Mouse (Mus musculus): Measurements from ENCODE around the gene Gm17617.

Gm17617 gene

GRCm38 (mm10) chr13:55133448-55133847, at the start of gene Gm17617:
TSS of gene Gm17617 (minus strand) at chr13:55133548.
- in situ Hi-C loops (cut with MboI; ENCODE audit: low pct_unique_long_range_greater_than_20kb in 1 of 2, low sequenced_read_pairs in 2 of 2, unreplicated experiment in 1 of 2): no loop called here

- in situ Hi-C loops (cut with MboI; ENCODE audit: low pct_unique_long_range_greater_than_20kb in 1 of 2, low sequenced_read_pairs in 2 of 2, unreplicated experiment in 1 of 2): no loop called here
Observed at GRCm38 (mm10) chr13:55182173-55182894, 49.0 kb upstream of the Gm17617 start.

GRCm38 (mm10) chr13:55181786-55182172, 48.4 kb upstream of the Gm17617 start:
- in situ Hi-C loops (cut with MboI; ENCODE audit: low pct_unique_long_range_greater_than_20kb in 1 of 2, low sequenced_read_pairs in 2 of 2, unreplicated experiment in 1 of 2): no loop called here

GRCm38 (mm10) chr13:55179591-55179990, 46.2 kb upstream of the Gm17617 start:
- in situ Hi-C loops (cut with MboI; ENCODE audit: low pct_unique_long_range_greater_than_20kb in 1 of 2, low sequenced_read_pairs in 2 of 2, unreplicated experiment in 1 of 2): loop anchor here in 1 of 2 experiments (10.0 kb wide), 1 partner anchor 385 kb away; no protein-coding TSS in a partner anchor

- in situ Hi-C loops (cut with MboI; ENCODE audit: low pct_unique_long_range_greater_than_20kb in 1 of 2, low sequenced_read_pairs in 2 of 2, unreplicated experiment in 1 of 2): loop anchor here in 1 of 2 experiments (10.0 kb wide), 1 partner anchor 384 kb away; no protein-coding TSS in a partner anchor
Observed at GRCm38 (mm10) chr13:55178556-55178955, 45.2 kb upstream of the Gm17617 start.

GRCm38 (mm10) chr13:55177903-55178496, 44.7 kb upstream of the Gm17617 start:
- in situ Hi-C loops (cut with MboI; ENCODE audit: low pct_unique_long_range_greater_than_20kb in 1 of 2, low sequenced_read_pairs in 2 of 2, unreplicated experiment in 1 of 2): loop anchor here in 1 of 2 experiments (10.0 kb wide), 1 partner anchor 383 kb away; no protein-coding TSS in a partner anchor

GRCm38 (mm10) chr13:55176265-55176664, 42.9 kb upstream of the Gm17617 start:
- in situ Hi-C loops (cut with MboI; ENCODE audit: low pct_unique_long_range_greater_than_20kb in 1 of 2, low sequenced_read_pairs in 2 of 2, unreplicated experiment in 1 of 2): loop anchor here in 1 of 2 experiments (10.0 kb wide), 1 partner anchor 381 kb away; no protein-coding TSS in a partner anchor

GRCm38 (mm10) chr13:55174347-55174746, 41.0 kb upstream of the Gm17617 start:
- in situ Hi-C loops (cut with MboI; ENCODE audit: low pct_unique_long_range_greater_than_20kb in 1 of 2, low sequenced_read_pairs in 2 of 2, unreplicated experiment in 1 of 2): loop anchor here in 1 of 2 experiments (10.0 kb wide), 1 partner anchor 380 kb away; no protein-coding TSS in a partner anchor

GRCm38 (mm10) chr13:55172336-55172770, 39.0 kb upstream of the Gm17617 start:
- in situ Hi-C loops (cut with MboI; ENCODE audit: low pct_unique_long_range_greater_than_20kb in 1 of 2, low sequenced_read_pairs in 2 of 2, unreplicated experiment in 1 of 2): loop anchor here in 1 of 2 experiments (10.0 kb wide), 1 partner anchor 378 kb away; no protein-coding TSS in a partner anchor

GRCm38 (mm10) chr13:55171517-55172335, 38.4 kb upstream of the Gm17617 start:
- in situ Hi-C loops (cut with MboI; ENCODE audit: low pct_unique_long_range_greater_than_20kb in 1 of 2, low sequenced_read_pairs in 2 of 2, unreplicated experiment in 1 of 2): loop anchor here in 1 of 2 experiments (10.0 kb wide), 1 partner anchor 377 kb away; no protein-coding TSS in a partner anchor

GRCm38 (mm10) chr13:55168958-55169369, 35.6 kb upstream of the Gm17617 start:
- in situ Hi-C loops (cut with MboI; ENCODE audit: low pct_unique_long_range_greater_than_20kb in 1 of 2, low sequenced_read_pairs in 2 of 2, unreplicated experiment in 1 of 2): no loop called here

- in situ Hi-C loops (cut with MboI; ENCODE audit: low pct_unique_long_range_greater_than_20kb in 1 of 2, low sequenced_read_pairs in 2 of 2, unreplicated experiment in 1 of 2): no loop called here
Observed at GRCm38 (mm10) chr13:55168255-55168654, 34.9 kb upstream of the Gm17617 start.

GRCm38 (mm10) chr13:55167798-55168197, 34.5 kb upstream of the Gm17617 start:
- in situ Hi-C loops (cut with MboI; ENCODE audit: low pct_unique_long_range_greater_than_20kb in 1 of 2, low sequenced_read_pairs in 2 of 2, unreplicated experiment in 1 of 2): no loop called here

- in situ Hi-C loops (cut with MboI; ENCODE audit: low pct_unique_long_range_greater_than_20kb in 1 of 2, low sequenced_read_pairs in 2 of 2, unreplicated experiment in 1 of 2): no loop called here
Observed at GRCm38 (mm10) chr13:55166806-55167725, 33.7 kb upstream of the Gm17617 start.

- in situ Hi-C loops (cut with MboI; ENCODE audit: low pct_unique_long_range_greater_than_20kb in 1 of 2, low sequenced_read_pairs in 2 of 2, unreplicated experiment in 1 of 2): no loop called here
Observed at GRCm38 (mm10) chr13:55165831-55166339, 32.5 kb upstream of the Gm17617 start.

GRCm38 (mm10) chr13:55163553-55163952, 30.2 kb upstream of the Gm17617 start:
- in situ Hi-C loops (cut with MboI; ENCODE audit: low pct_unique_long_range_greater_than_20kb in 1 of 2, low sequenced_read_pairs in 2 of 2, unreplicated experiment in 1 of 2): no loop called here

- in situ Hi-C loops (cut with MboI; ENCODE audit: low pct_unique_long_range_greater_than_20kb in 1 of 2, low sequenced_read_pairs in 2 of 2, unreplicated experiment in 1 of 2): no loop called here
Observed at GRCm38 (mm10) chr13:55162365-55162764, 29.0 kb upstream of the Gm17617 start.

Measured in mouse embryonic stem cell (cell line).